Mouse (Mus musculus): ENCODE measurements around the gene Mdga1. TPM values are rescaled to one million over a fixed set of nuclear protein-coding genes. Genes with fewer than 3 reads are reported as not detected.
"Not testable (repeated sequence)": the region's sequence is repeated elsewhere in the genome, so short reads cannot be mapped to it uniquely, and the experiment has no call there.

Gene Mdga1
- polyA plus RNA-seq, 1 experiment from 2014 or later, result 1.3 TPM

GRCm38 (mm10) chr17:29790231-29790740 is 179.6 kb downstream of the Mdga1 start:
- no peaks in the 10 kb centered on the region for H3K36me3 ChIP-seq (ENCODE audit: insufficient read depth, low read length)
- no peaks in the 10 kb centered on the region for H3K9me3 ChIP-seq (replicated peaks; ENCODE audit: low read length)
- DNase-seq (ENCODE audit: low spot score) (no peak), ATAC-seq (replicated peaks; ENCODE audit: low FRiP score, low read depth) (no peak)
- no peak overlapping the region for H3K4me3 ChIP-seq (replicated peaks; ENCODE audit: low read depth, low read length)
- H3K4me2 ChIP-seq (ENCODE audit: low read length), result no peak overlapping the region
- H3K27ac ChIP-seq, result no peak overlapping the region
- TF ChIP-seq CTCF (IDR thresholded peaks at IDR 0.05; ENCODE audit: low read depth), result no peak
- WGBS, result 84% methylated on average over 12 of the region's 12 CpGs
- H3K27me3 ChIP-seq (ENCODE audit: insufficient read depth, low read length), result no peaks in the 10 kb centered on the region; the same call in 1 of the 2 replicates
- no peak overlapping the region for H3K9ac ChIP-seq (ENCODE audit: low read depth, low read length)
- H3K4me1 ChIP-seq (replicated peaks; ENCODE audit: insufficient read depth, low read length), result no peaks in the 10 kb centered on the region

- WGBS, result 65% methylated on average over 9 of the region's 9 CpGs
- no peak overlapping the region for H3K27ac ChIP-seq
- H3K36me3 ChIP-seq (ENCODE audit: insufficient read depth, low read length), result no peaks in the 10 kb centered on the region
- peak; percentile 54 for TF ChIP-seq CTCF (IDR thresholded peaks at IDR 0.05; ENCODE audit: low read depth)
- no peaks in the 10 kb centered on the region for H3K4me1 ChIP-seq (replicated peaks; ENCODE audit: insufficient read depth, low read length)
- no peak overlapping the region for H3K9ac ChIP-seq (ENCODE audit: low read depth, low read length)
- no peaks in the 10 kb centered on the region; the same call in 1 of the 2 replicates for H3K27me3 ChIP-seq (ENCODE audit: insufficient read depth, low read length)
- no peaks in the 10 kb centered on the region for H3K9me3 ChIP-seq (replicated peaks; ENCODE audit: low read length)
- H3K4me3 ChIP-seq (replicated peaks; ENCODE audit: low read depth, low read length), result no peak overlapping the region
- no peak overlapping the region for H3K4me2 ChIP-seq (ENCODE audit: low read length)
- no peak for ATAC-seq (replicated peaks; ENCODE audit: low FRiP score, low read depth)
- no peak for DNase-seq (ENCODE audit: low spot score)
Observed at GRCm38 (mm10) chr17:29789715-29790114, 180.2 kb downstream of the Mdga1 start.

GRCm38 (mm10) chr17:29788573-29788972 is 181.3 kb downstream of the Mdga1 start:
- Histone ChIP-seq H3K4me2 (ENCODE audit: low read length) (no peak overlapping the region), H3K9ac (ENCODE audit: low read depth, low read length) (no peak overlapping the region), H3K4me3 (replicated peaks; ENCODE audit: low read depth, low read length) (no peak overlapping the region), H3K27ac (no peak overlapping the region), H3K36me3 (ENCODE audit: insufficient read depth, low read length) (no peaks in the 10 kb centered on the region), H3K9me3 (replicated peaks; ENCODE audit: low read length) (no peaks in the 10 kb centered on the region), H3K27me3 (ENCODE audit: insufficient read depth, low read length) (no peaks in the 10 kb centered on the region), H3K4me1 (replicated peaks; ENCODE audit: insufficient read depth, low read length) (no peaks in the 10 kb centered on the region)
- DNase-seq (ENCODE audit: low spot score), result no peak
- 77% methylated on average over 10 of the region's 10 CpGs for WGBS
- TF ChIP-seq CTCF (IDR thresholded peaks at IDR 0.05; ENCODE audit: low read depth), result no peak
- no peak for ATAC-seq (replicated peaks; ENCODE audit: low FRiP score, low read depth)

GRCm38 (mm10) chr17:29784820-29785219 is 185.1 kb downstream of the Mdga1 start:
- Histone ChIP-seq H3K9me3 (replicated peaks; ENCODE audit: low read length) (no peaks in the 10 kb centered on the region), H3K36me3 (ENCODE audit: insufficient read depth, low read length) (no peaks in the 10 kb centered on the region), H3K4me3 (replicated peaks; ENCODE audit: low read depth, low read length) (no peak overlapping the region), H3K27ac (no peak overlapping the region), H3K4me1 (replicated peaks; ENCODE audit: insufficient read depth, low read length) (no peaks in the 10 kb centered on the region), H3K27me3 (ENCODE audit: insufficient read depth, low read length) (no peaks in the 10 kb centered on the region), H3K9ac (ENCODE audit: low read depth, low read length) (no peak overlapping the region), H3K4me2 (ENCODE audit: low read length) (no peak overlapping the region)
- 80% methylated on average over 9 of the region's 9 CpGs for WGBS
- DNase-seq (ENCODE audit: low spot score) (no peak), ATAC-seq (replicated peaks; ENCODE audit: low FRiP score, low read depth) (no peak)
- TF ChIP-seq CTCF (IDR thresholded peaks at IDR 0.05; ENCODE audit: low read depth), result no peak; the same call in 1 of the 2 replicates

DNA sequence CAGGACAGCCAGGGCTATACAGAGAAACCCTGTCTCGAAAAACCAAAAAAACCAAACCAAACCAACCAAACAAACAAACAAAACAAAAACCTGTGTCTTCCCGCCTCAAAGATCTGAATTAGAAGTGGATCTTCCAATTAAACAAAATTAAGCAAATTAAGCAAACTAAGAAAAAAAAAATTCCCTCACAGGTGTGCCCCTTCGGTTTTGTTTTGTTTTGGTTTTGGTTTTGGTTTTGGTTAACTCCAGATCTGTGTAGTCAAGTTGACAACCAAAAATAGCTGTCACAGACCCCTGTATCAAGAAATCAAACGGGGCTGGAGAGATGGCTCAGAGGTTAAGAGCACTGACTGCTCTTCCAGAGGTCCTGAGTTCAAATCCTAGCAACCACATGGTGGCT is 188.4 kb downstream of the Mdga1 start:
- H3K4me1 ChIP-seq (replicated peaks; ENCODE audit: insufficient read depth, low read length); H3K9ac ChIP-seq (ENCODE audit: low read depth, low read length); H3K27me3 ChIP-seq (ENCODE audit: insufficient read depth, low read length); DNase-seq (ENCODE audit: low spot score); H3K27ac ChIP-seq; H3K36me3 ChIP-seq (ENCODE audit: insufficient read depth, low read length); ATAC-seq (replicated peaks; ENCODE audit: low FRiP score, low read depth); H3K9me3 ChIP-seq (replicated peaks; ENCODE audit: low read length); H3K4me3 ChIP-seq (replicated peaks; ENCODE audit: low read depth, low read length); H3K4me2 ChIP-seq (ENCODE audit: low read length): not testable (repeated sequence)
- 86% methylated on average over 4 of the region's 4 CpGs for WGBS

- Histone ChIP-seq H3K9me3 (replicated peaks; ENCODE audit: low read length) (no peaks in the 10 kb centered on the region), H3K36me3 (ENCODE audit: insufficient read depth, low read length) (no peaks in the 10 kb centered on the region), H3K9ac (ENCODE audit: low read depth, low read length) (no peak overlapping the region), H3K27me3 (ENCODE audit: insufficient read depth, low read length) (no peaks in the 10 kb centered on the region), H3K27ac (no peak overlapping the region), H3K4me2 (ENCODE audit: low read length) (no peak overlapping the region), H3K4me3 (replicated peaks; ENCODE audit: low read depth, low read length) (no peak overlapping the region), H3K4me1 (replicated peaks; ENCODE audit: insufficient read depth, low read length) (no peaks in the 10 kb centered on the region)
- no peak for ATAC-seq (replicated peaks; ENCODE audit: low FRiP score, low read depth)
- TF ChIP-seq CTCF (IDR thresholded peaks at IDR 0.05; ENCODE audit: low read depth), result no peak
- WGBS, result 65% methylated on average over 8 of the region's 8 CpGs
- DNase-seq (ENCODE audit: low spot score), result no peak
Observed at GRCm38 (mm10) chr17:29778021-29778420, 191.9 kb downstream of the Mdga1 start.

Other genes starting within 250 kb of the Mdga1 start
- gene Zfand3, start 34.6 kb upstream of the Mdga1 start, polyA plus RNA-seq (2015; fragmentation: Nextera tagmentation; extraction: Ambion mirVana), result 55.5 and 63.5 TPM in 2 replicates

Data from kidney, postnatal 0 days (tissue).